Mouse (Mus musculus) myocyte (in vitro differentiated cells): ENCODE measurements around the gene Frem1.

Experiments
- E2F4 ChIP-seq: IDR thresholded peaks from one replicate; pipeline ENCODE4 v1.6.1; 2011; ENCODE audit warnings: mild to moderate bottlenecking, control low read depth, moderate library complexity; ENCODE audit not compliant: insufficient read depth
- MAX ChIP-seq: IDR thresholded peaks from one replicate; pipeline ENCODE4 v1.6.1; 2011; ENCODE audit warnings: low read depth, mild to moderate bottlenecking, control low read depth
- MYOD1 ChIP-seq, 3 experiments: IDR thresholded peaks; one replicate each; pipeline ENCODE4 v1.6.1; 2011; ENCODE audit warnings: control low read depth in 2 of 3, low read depth in 2 of 3, mild to moderate bottlenecking in 2 of 3, moderate library complexity in 1 of 3; ENCODE audit not compliant: insufficient read length in 2 of 3, control insufficient read depth in 1 of 3
- MYOG ChIP-seq, 3 experiments: IDR thresholded peaks; one replicate each; pipeline ENCODE4 v1.6.1; 2011; ENCODE audit warnings: control low read depth in 2 of 3, low read depth in 2 of 3, mild to moderate bottlenecking in 2 of 3; ENCODE audit not compliant: insufficient read length in 2 of 3, control insufficient read depth in 1 of 3, insufficient read depth in 1 of 3
- POLR2A ChIP-seq: IDR thresholded peaks from one replicate; pipeline ENCODE4 v1.6.1; 2011; ENCODE audit warnings: low read depth, mild to moderate bottlenecking, control low read depth, moderate library complexity; ENCODE audit not compliant: insufficient read length
- POLR2AphosphoS2 ChIP-seq: IDR thresholded peaks from one replicate; pipeline ENCODE4 v1.6.1; 2011; ENCODE audit warnings: low read depth, control low read depth; ENCODE audit not compliant: insufficient read length
- TCF12 ChIP-seq: IDR thresholded peaks from one replicate; pipeline ENCODE4 v1.6.1; 2011; ENCODE audit warnings: mild to moderate bottlenecking, control low read depth; ENCODE audit not compliant: poor library complexity, insufficient read depth, severe bottlenecking
- TCF3 ChIP-seq: IDR thresholded peaks from one replicate; pipeline ENCODE4 v1.6.1; 2011; ENCODE audit warnings: low read depth, control low read depth; ENCODE audit not compliant: insufficient read length
- USF1 ChIP-seq: IDR thresholded peaks from one replicate; pipeline ENCODE4 v1.6.1; 2011; ENCODE audit warnings: low read depth, mild to moderate bottlenecking, control low read depth, moderate library complexity

- TF ChIP-seq MAX (no peak), MYOD1 (IDR thresholded peaks at IDR 0.05; ENCODE audit: control insufficient read depth in 1 of 3, insufficient read length in 2 of 3, low read depth in 2 of 3) (no peak), TCF12 (no peak), POLR2A (no peak), USF1 (no peak), MYOG (IDR thresholded peaks at IDR 0.05; ENCODE audit: control insufficient read depth in 1 of 3, insufficient read depth in 1 of 3, insufficient read length in 2 of 3, low read depth in 2 of 3) (no peak), POLR2AphosphoS2 (no peak), TCF3 (no peak), E2F4 (no peak)
Measured at GRCm38 (mm10) chr4:82885535-82885913, 166.6 kb downstream of the Frem1 start.
